Mouse (Mus musculus) bone marrow macrophage, adult 2 months (primary cell): ENCODE data around the gene Me3.

Experiments
- CTCF ChIP-seq: IDR thresholded peaks from 2 replicates; pipeline ENCODE4 v1.5.1; 2012; ENCODE audit warnings: low read depth, mild to moderate bottlenecking, low read length, moderate library complexity
- POLR2A ChIP-seq: IDR thresholded peaks from 2 replicates; pipeline ENCODE4 v1.6.1; 2012; ENCODE audit warnings: mild to moderate bottlenecking, low read depth, low read length, borderline replicate concordance

GRCm38 (mm10) chr7:89841670-89842403, 209.6 kb downstream of the Me3 start:
- TF ChIP-seq CTCF (no peak), POLR2A (no peak)
